Mouse (Mus musculus) CH12.LX (cell line): ENCODE data around the gene Tmem240. TPM values are rescaled to one million over a fixed set of nuclear protein-coding genes. Genes with fewer than 3 reads are reported as not detected.

Experiments used
- DNase-seq: peaks from one replicate; pipeline ENCODE4 v3.0.0-alpha.2; 2013; ENCODE audit errors: extremely low read depth
- H3K27ac ChIP-seq: 2 replicates; pipeline ENCODE4 v1.5.1; 2012; ENCODE audit warnings: low read depth, mild to moderate bottlenecking, control low read depth, moderate library complexity; ENCODE audit not compliant: insufficient read depth
- H3K27me3 ChIP-seq: replicated peaks from 2 replicates; pipeline ENCODE3; 2012; ENCODE audit warnings: inconsistent platforms
- H3K36me3 ChIP-seq, 2 experiments: replicated peaks in 1 of 2; 2 replicates each; pipeline versions ENCODE3 to v1.6.1; 2012; ENCODE audit warnings: inconsistent platforms in 1 of 2, low read length in 1 of 2, mild to moderate bottlenecking in 1 of 2, mixed read lengths in 1 of 2, moderate library complexity in 1 of 2; ENCODE audit not compliant: control insufficient read depth in 1 of 2, insufficient read depth in 1 of 2
- H3K4me1 ChIP-seq, 2 experiments: 2 replicates each; pipeline ENCODE4 v1.6.1; 2012; ENCODE audit warnings: inconsistent platforms in 1 of 2, moderate library complexity in 1 of 2; ENCODE audit not compliant: insufficient read depth in 2 of 2, control insufficient read depth in 1 of 2
- H3K4me2 ChIP-seq: 2 replicates; pipeline ENCODE4 v1.6.1; 2012; ENCODE audit warnings: low read depth, mild to moderate bottlenecking, control low read depth; ENCODE audit not compliant: poor library complexity, insufficient read depth, severe bottlenecking
- H3K4me3 ChIP-seq, 3 experiments: fragments of 150-350 bp in 1 of 3; sonication (generic) in 1 of 3; replicated peaks in 1 of 3; 2 replicates each; pipeline versions ENCODE3 to v1.5.1; 2011 to 2012; ENCODE audit warnings: low read depth in 2 of 3, low read length in 2 of 3, mild to moderate bottlenecking in 2 of 3, moderate library complexity in 2 of 3, control low read depth in 1 of 3, improper control_type of control experiment in 1 of 3, inconsistent platforms in 1 of 3, mixed read lengths in 1 of 3; ENCODE audit not compliant: poor library complexity in 1 of 3
- H3K79me2 ChIP-seq: replicated peaks from 2 replicates; pipeline ENCODE4 v1.6.1; 2012; ENCODE audit warnings: mild to moderate bottlenecking, moderate library complexity; ENCODE audit not compliant: control insufficient read depth, poor library complexity, insufficient read depth, severe bottlenecking; ENCODE audit errors: extremely low read depth
- H3K9ac ChIP-seq: 2 replicates; pipeline ENCODE4 v1.6.1; 2012; ENCODE audit warnings: low read depth, mild to moderate bottlenecking, control low read depth, moderate library complexity; ENCODE audit not compliant: insufficient read depth
- H3K9me3 ChIP-seq: replicated peaks from 2 replicates; pipeline ENCODE3; 2012; ENCODE audit warnings: low read length, inconsistent platforms, mixed read lengths
- CHD2 ChIP-seq: IDR thresholded peaks from 2 replicates; pipeline ENCODE4 v1.6.1; 2011; ENCODE audit warnings: low read length, improper control_type of control experiment
- CTCF ChIP-seq, 2 experiments: IDR thresholded peaks in 1 of 2; conservative IDR thresholded peaks in 1 of 2; 2 replicates each; pipeline ENCODE4 v1.5.1; 2011 to 2012; ENCODE audit warnings: low read depth in 2 of 2, low read length in 2 of 2, improper control_type of control experiment in 1 of 2, inconsistent platforms in 1 of 2, mild to moderate bottlenecking in 1 of 2, moderate library complexity in 1 of 2
- ELF1 ChIP-seq: IDR thresholded peaks from 2 replicates; pipeline ENCODE4 v1.6.1; 2014; ENCODE audit warnings: low read depth, mild to moderate bottlenecking, inconsistent platforms, low read length, improper control_type of control experiment
- EP300 ChIP-seq: IDR thresholded peaks from 2 replicates; pipeline ENCODE4 v1.6.1; 2011; ENCODE audit warnings: low read length, improper control_type of control experiment
- ETS1 ChIP-seq: conservative IDR thresholded peaks from 2 replicates; pipeline ENCODE4 v1.6.1; 2012; ENCODE audit warnings: low read depth, mild to moderate bottlenecking, inconsistent platforms, low read length, improper control_type of control experiment, moderate library complexity
- MAFK ChIP-seq: IDR thresholded peaks from 2 replicates; pipeline ENCODE4 v1.6.1; 2011; ENCODE audit warnings: low read length, improper control_type of control experiment; ENCODE audit not compliant: insufficient replicate concordance
- MAX ChIP-seq: IDR thresholded peaks from 2 replicates; pipeline ENCODE4 v1.6.1; 2011; ENCODE audit warnings: low read length, improper control_type of control experiment
- MAZ ChIP-seq: IDR thresholded peaks from 2 replicates; pipeline ENCODE4 v1.6.1; 2012; ENCODE audit warnings: low read depth, mild to moderate bottlenecking, inconsistent platforms, low read length, improper control_type of control experiment, moderate library complexity
- MEF2A ChIP-seq: IDR thresholded peaks from 2 replicates; pipeline ENCODE4 v1.6.1; 2014; ENCODE audit warnings: low read depth, mild to moderate bottlenecking, inconsistent platforms, low read length, improper control_type of control experiment, borderline replicate concordance
- SIN3A ChIP-seq: IDR thresholded peaks from 2 replicates; pipeline ENCODE4 v1.6.1; 2012; ENCODE audit warnings: low read length, improper control_type of control experiment, inconsistent platforms
- TBP ChIP-seq: conservative IDR thresholded peaks from 2 replicates; pipeline ENCODE4 v1.6.1; 2011; ENCODE audit warnings: low read depth, low read length, improper control_type of control experiment
- TCF12 ChIP-seq: IDR thresholded peaks from 2 replicates; pipeline ENCODE4 v1.6.1; 2014; ENCODE audit warnings: low read depth, mild to moderate bottlenecking, inconsistent platforms, low read length, improper control_type of control experiment
- UBTF ChIP-seq: IDR thresholded peaks from 2 replicates; pipeline ENCODE4 v1.6.1; 2012; ENCODE audit warnings: low read depth, mild to moderate bottlenecking, inconsistent platforms, low read length, improper control_type of control experiment, moderate library complexity
- ZC3H11A ChIP-seq: IDR thresholded peaks from 2 replicates; pipeline ENCODE4 v1.6.1; 2012; ENCODE audit warnings: low read depth, mild to moderate bottlenecking, inconsistent platforms, low read length, improper control_type of control experiment
- ZKSCAN1 ChIP-seq: IDR thresholded peaks from 2 replicates; pipeline ENCODE4 v1.6.1; 2012; ENCODE audit warnings: low read depth, inconsistent platforms, low read length, improper control_type of control experiment, borderline replicate concordance
- dilution Hi-C: fragments of 300-500 bp; cut with MboI; formaldehyde crosslinking; loops from 2 replicates; pipeline ENCODE4 v1.14.3; 2020; ENCODE audit warnings: low sequenced_read_pairs; ENCODE audit not compliant: extremely low pct_unique_long_range_greater_than_20kb, extremely low pct_ligation_motif_present
- in situ Hi-C: fragments of 300-500 bp; cut with MboI; formaldehyde crosslinking; loops from 3 replicates; pipeline ENCODE4 v1.14.3; 2019; ENCODE audit warnings: low sequenced_read_pairs, low pct_ligation_motif_present, low pct_unique_long_range_greater_than_20kb, mixed read lengths
- polyA plus RNA-seq: library from polyadenylated mRNA; unstranded; fragments of >175 nt; gene quantifications from 2 replicates; pipeline ENCODE4 v1.2.1, GENCODE M21; 2012; ENCODE audit warnings: low read depth; ENCODE audit not compliant: insufficient read length
- total RNA-seq, 2 experiments: library from RNA; depleted of rRNA; stranded (reverse); fragments of 300-350 nt in 1 of 2; fragments of >200 nt in 1 of 2; gene quantifications; 2 replicates each; pipeline ENCODE4 v1.2.3; 2012 to 2014

The Tmem240 gene
- total and polyA plus RNA-seq, 3 experiments = 0.14 to 0.38 TPM; not detected in 1

GRCm38 (mm10) chr4:155704721-155705591, 29.6 kb upstream of the Tmem240 start, which contains the start of gene Ssu72 (continued):
- TF ChIP-seq CTCF (conservative IDR thresholded peaks at IDR 0.05 in 1 of 2, IDR thresholded peaks at IDR 0.05 in 1 of 2; ENCODE audit: low read depth in 2 of 2, low read length in 2 of 2) = no peak

- DNase-seq = no peak
- Histone ChIP-seq H3K27me3 (no peaks in the 10 kb centered on the region), H3K9ac (peak overlapping the region; percentile 72), H3K4me2 (0 out of 2 replicates have a peak overlapping the region, but pooled peaks have one; percentile 5), H3K27ac (peak overlapping the region; percentile 93), H3K4me3 (peak overlapping the region; percentile 82 to 96 (median 94)), H3K4me1 (peaks cover 6 to 51% of the 10 kb centered on the region in 2 experiments; a peak in 3 of 4 replicates), H3K9me3 (no peaks in the 10 kb centered on the region), H3K36me3 (peaks cover 0 to 22% of the 10 kb centered on the region in 2 experiments), H3K79me2 (peaks cover 46% of the 10 kb centered on the region)
- dilution Hi-C loops = no loop called here
- TF ChIP-seq TCF12 = no peak
- TF ChIP-seq MEF2A = no peak
- TF ChIP-seq ZC3H11A = no peak
- no peak for TF ChIP-seq MAZ
- no peak for TF ChIP-seq MAX
- no peak; the same call in 1 of the 2 replicates for TF ChIP-seq SIN3A
- TF ChIP-seq ZKSCAN1 = no peak
- TF ChIP-seq CHD2 = no peak
- no peak for TF ChIP-seq CTCF (conservative IDR thresholded peaks at IDR 0.05 in 1 of 2, IDR thresholded peaks at IDR 0.05 in 1 of 2; ENCODE audit: low read depth in 2 of 2, low read length in 2 of 2)
- TF ChIP-seq ETS1 = no peak
- no peak for TF ChIP-seq UBTF
- TF ChIP-seq EP300 = no peak
- in situ Hi-C loops = no loop called here
Measured at GRCm38 (mm10) chr4:155705592-155705929, 29.0 kb upstream of the Tmem240 start.

- H3K4me1 ChIP-seq = peaks cover 10 to 52% of the 10 kb centered on the region in 2 experiments; a peak in 3 of 4 replicates
- no peaks in the 10 kb centered on the region for H3K27me3 ChIP-seq
- dilution Hi-C loops (no loop called here), in situ Hi-C loops (no loop called here)
- no peak overlapping the region for H3K27ac ChIP-seq
- peaks cover 3 to 45% of the 10 kb centered on the region in 2 experiments for H3K36me3 ChIP-seq
- no peak for DNase-seq
- H3K9ac ChIP-seq = no peak overlapping the region
- H3K4me3 ChIP-seq = no peak overlapping the region
- peaks cover 75% of the 10 kb centered on the region for H3K79me2 ChIP-seq
- no peaks in the 10 kb centered on the region for H3K9me3 ChIP-seq
- peak overlapping the region; percentile 67 for H3K4me2 ChIP-seq
- TF ChIP-seq MAFK = no peak
- peak; percentile 12; the same call in 1 of the 2 replicates for TF ChIP-seq ELF1
- TF ChIP-seq TBP = no peak
- TF ChIP-seq, all 38 proteins: peak for 1
Measured at GRCm38 (mm10) chr4:155708582-155708981, 26.0 kb upstream of the Tmem240 start.
